Mouse (Mus musculus): ENCODE measurements around the gene Usp39. TPM values are rescaled to one million over a fixed set of nuclear protein-coding genes. Genes with fewer than 3 reads are reported as not detected.

Gene Usp39
- polyA plus RNA-seq, 1 experiment = 6.8 TPM

DNA sequence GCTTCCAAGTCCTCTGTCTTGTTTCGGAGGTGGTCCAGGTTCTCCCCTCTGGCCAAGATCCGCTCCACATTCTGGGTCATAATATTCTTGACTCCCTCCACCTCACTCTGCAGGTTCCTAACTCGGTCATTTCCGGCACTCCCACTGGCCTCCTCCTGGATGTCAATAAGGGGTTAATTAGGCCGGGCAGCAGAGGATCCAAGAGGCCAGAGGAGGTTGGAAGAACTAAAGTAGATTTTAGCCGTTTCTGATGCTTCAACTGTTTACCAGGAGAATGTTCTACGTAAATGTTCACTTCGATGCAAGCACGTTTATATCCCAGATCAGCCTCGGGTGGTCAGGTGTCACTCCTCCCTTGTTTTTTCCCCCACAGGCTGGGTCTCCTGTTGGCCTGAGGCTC is 43.3 kb upstream of the Usp39 start:
- H3K4me1 ChIP-seq (ENCODE audit: control insufficient read depth, insufficient read depth, insufficient read length, low read length) = peaks cover 4% of the 10 kb centered on the region; the same call in 1 of the 2 replicates
- peaks cover 21% of the 10 kb centered on the region for H3K36me3 ChIP-seq (ENCODE audit: control insufficient read depth, insufficient read depth, low read length)
- no peaks in the 10 kb centered on the region for H3K27me3 ChIP-seq (ENCODE audit: control insufficient read depth, insufficient read depth, low read length)
- TF ChIP-seq POLR2A (IDR thresholded peaks at IDR 0.05; ENCODE audit: low read depth, low read length) (no peak), CTCF (IDR thresholded peaks at IDR 0.05; ENCODE audit: extremely low read depth, insufficient read length, insufficient replicate concordance, low read depth, low read length) (no peak)
- H3K4me3 ChIP-seq (ENCODE audit: low read depth, low read length) = no peak overlapping the region
- no peak overlapping the region for H3K27ac ChIP-seq (ENCODE audit: insufficient read depth, low read depth, low read length)
- WGBS = 77% methylated on average over 10 of the region's 10 CpGs

DNA sequence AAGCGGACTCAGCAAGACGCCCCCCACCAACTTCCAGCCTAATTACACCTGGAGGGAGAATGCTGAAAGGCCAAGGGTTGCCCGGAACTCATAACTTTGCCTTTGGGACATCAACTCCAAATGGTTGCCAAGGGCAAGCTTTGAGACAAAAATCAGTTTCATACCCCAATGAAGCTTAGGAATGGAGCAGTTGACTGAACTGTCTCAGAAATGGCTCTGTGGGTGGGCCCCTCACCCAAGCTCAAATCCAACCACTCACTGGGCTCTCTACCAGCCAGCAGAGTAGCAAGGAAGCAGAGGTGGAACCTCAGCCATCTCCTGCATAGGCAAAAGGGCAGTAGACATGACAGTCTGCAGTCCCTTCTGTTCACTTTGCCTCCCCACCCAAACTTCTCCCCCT is 42.8 kb upstream of the Usp39 start:
- peaks cover 4% of the 10 kb centered on the region; the same call in 1 of the 2 replicates for H3K4me1 ChIP-seq (ENCODE audit: control insufficient read depth, insufficient read depth, insufficient read length, low read length)
- 90% methylated on average over 3 of the region's 3 CpGs for WGBS
- no peak for TF ChIP-seq POLR2A (IDR thresholded peaks at IDR 0.05; ENCODE audit: low read depth, low read length)
- TF ChIP-seq CTCF (IDR thresholded peaks at IDR 0.05; ENCODE audit: extremely low read depth, insufficient read length, insufficient replicate concordance, low read depth, low read length) = no peak
- H3K4me3 ChIP-seq (ENCODE audit: low read depth, low read length) = no peak overlapping the region
- H3K27ac ChIP-seq (ENCODE audit: insufficient read depth, low read depth, low read length) = no peak overlapping the region
- no peaks in the 10 kb centered on the region for H3K27me3 ChIP-seq (ENCODE audit: control insufficient read depth, insufficient read depth, low read length)
- H3K36me3 ChIP-seq (ENCODE audit: control insufficient read depth, insufficient read depth, low read length) = peaks cover 21% of the 10 kb centered on the region

DNA sequence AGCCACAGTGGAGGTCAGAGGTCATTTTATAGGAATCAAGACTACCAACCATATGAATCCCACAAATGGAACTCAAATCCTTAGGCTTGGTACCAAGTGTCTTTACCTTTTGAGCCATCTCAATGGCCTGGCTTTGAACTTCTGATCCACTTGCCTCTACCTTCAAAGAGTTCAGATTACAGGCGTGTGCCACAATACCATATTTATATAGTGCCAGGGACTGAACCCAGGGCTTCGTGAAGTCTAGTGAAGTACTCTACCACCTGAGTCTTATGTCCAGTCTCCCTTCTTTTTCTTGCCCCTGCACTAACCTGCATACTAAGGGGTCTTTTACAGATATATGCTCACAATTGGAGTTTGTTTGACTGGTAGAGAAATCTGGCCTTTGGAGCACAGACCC is 41.6 kb upstream of the Usp39 start:
- 96% methylated on average over 2 of the region's 2 CpGs for WGBS
- no peaks in the 10 kb centered on the region for H3K27me3 ChIP-seq (ENCODE audit: control insufficient read depth, insufficient read depth, low read length)
- peaks cover 21% of the 10 kb centered on the region for H3K36me3 ChIP-seq (ENCODE audit: control insufficient read depth, insufficient read depth, low read length)
- TF ChIP-seq POLR2A (IDR thresholded peaks at IDR 0.05; ENCODE audit: low read depth, low read length) = no peak
- TF ChIP-seq CTCF (IDR thresholded peaks at IDR 0.05; ENCODE audit: extremely low read depth, insufficient read length, insufficient replicate concordance, low read depth, low read length) = no peak
- peaks cover 4% of the 10 kb centered on the region; the same call in 1 of the 2 replicates for H3K4me1 ChIP-seq (ENCODE audit: control insufficient read depth, insufficient read depth, insufficient read length, low read length)
- no peak overlapping the region for H3K27ac ChIP-seq (ENCODE audit: insufficient read depth, low read depth, low read length)
- H3K4me3 ChIP-seq (ENCODE audit: low read depth, low read length) = no peak overlapping the region

DNA sequence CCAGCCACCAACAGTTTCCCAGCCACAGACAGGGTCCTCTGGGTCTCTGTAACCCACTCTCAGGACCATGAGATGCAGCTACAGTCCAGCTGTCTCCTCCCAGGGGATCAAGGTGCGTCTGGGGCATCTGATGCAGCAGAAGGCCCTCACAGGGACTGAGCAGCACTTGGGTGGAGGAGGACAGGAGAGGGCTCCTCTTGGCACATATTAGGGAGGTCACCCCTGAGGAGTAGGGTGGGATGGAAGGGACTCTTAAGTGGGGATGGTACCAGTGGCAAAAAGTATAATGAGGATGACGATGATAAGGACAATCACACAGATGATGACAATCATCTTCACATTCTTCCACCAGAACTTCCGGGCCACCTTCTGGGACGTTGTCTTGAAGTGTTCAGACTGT is 40.3 kb upstream of the Usp39 start:
- peaks cover 4% of the 10 kb centered on the region for H3K4me1 ChIP-seq (ENCODE audit: control insufficient read depth, insufficient read depth, insufficient read length, low read length)
- WGBS = 87% methylated on average over 4 of the region's 4 CpGs
- peaks cover 21% of the 10 kb centered on the region for H3K36me3 ChIP-seq (ENCODE audit: control insufficient read depth, insufficient read depth, low read length)
- H3K27ac ChIP-seq (ENCODE audit: insufficient read depth, low read depth, low read length) = no peak overlapping the region
- TF ChIP-seq POLR2A (IDR thresholded peaks at IDR 0.05; ENCODE audit: low read depth, low read length) (no peak), CTCF (IDR thresholded peaks at IDR 0.05; ENCODE audit: extremely low read depth, insufficient read length, insufficient replicate concordance, low read depth, low read length) (no peak)
- no peak overlapping the region for H3K4me3 ChIP-seq (ENCODE audit: low read depth, low read length)
- H3K27me3 ChIP-seq (ENCODE audit: control insufficient read depth, insufficient read depth, low read length) = no peaks in the 10 kb centered on the region

DNA sequence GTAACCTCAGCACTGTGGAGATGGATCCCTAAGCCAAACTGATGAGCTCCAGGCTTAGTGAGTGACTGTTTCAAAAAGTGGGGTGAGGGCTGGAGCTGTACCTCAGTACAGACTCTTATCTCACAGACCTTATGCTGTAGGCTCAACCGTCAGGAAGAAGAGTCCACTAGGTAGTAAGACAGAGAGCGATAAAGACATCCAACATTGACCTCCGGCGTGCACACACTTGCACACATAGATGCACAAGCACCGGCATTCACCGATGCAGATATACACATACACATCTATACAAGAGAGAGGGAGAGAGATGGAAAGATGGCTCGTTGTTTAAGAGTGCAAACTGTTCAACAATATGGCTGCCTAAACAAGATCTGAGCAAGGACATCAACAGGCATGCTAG is 39.0 kb upstream of the Usp39 start:
- 92% methylated on average over 7 of the region's 7 CpGs for WGBS
- Histone ChIP-seq H3K36me3 (ENCODE audit: control insufficient read depth, insufficient read depth, low read length) (peaks cover 21% of the 10 kb centered on the region), H3K4me3 (ENCODE audit: low read depth, low read length) (no peak overlapping the region), H3K27me3 (ENCODE audit: control insufficient read depth, insufficient read depth, low read length) (no peaks in the 10 kb centered on the region), H3K27ac (ENCODE audit: insufficient read depth, low read depth, low read length) (no peak overlapping the region), H3K4me1 (ENCODE audit: control insufficient read depth, insufficient read depth, insufficient read length, low read length) (peaks cover 7% of the 10 kb centered on the region)
- TF ChIP-seq POLR2A (IDR thresholded peaks at IDR 0.05; ENCODE audit: low read depth, low read length) = no peak
- no peak for TF ChIP-seq CTCF (IDR thresholded peaks at IDR 0.05; ENCODE audit: extremely low read depth, insufficient read length, insufficient replicate concordance, low read depth, low read length)

DNA sequence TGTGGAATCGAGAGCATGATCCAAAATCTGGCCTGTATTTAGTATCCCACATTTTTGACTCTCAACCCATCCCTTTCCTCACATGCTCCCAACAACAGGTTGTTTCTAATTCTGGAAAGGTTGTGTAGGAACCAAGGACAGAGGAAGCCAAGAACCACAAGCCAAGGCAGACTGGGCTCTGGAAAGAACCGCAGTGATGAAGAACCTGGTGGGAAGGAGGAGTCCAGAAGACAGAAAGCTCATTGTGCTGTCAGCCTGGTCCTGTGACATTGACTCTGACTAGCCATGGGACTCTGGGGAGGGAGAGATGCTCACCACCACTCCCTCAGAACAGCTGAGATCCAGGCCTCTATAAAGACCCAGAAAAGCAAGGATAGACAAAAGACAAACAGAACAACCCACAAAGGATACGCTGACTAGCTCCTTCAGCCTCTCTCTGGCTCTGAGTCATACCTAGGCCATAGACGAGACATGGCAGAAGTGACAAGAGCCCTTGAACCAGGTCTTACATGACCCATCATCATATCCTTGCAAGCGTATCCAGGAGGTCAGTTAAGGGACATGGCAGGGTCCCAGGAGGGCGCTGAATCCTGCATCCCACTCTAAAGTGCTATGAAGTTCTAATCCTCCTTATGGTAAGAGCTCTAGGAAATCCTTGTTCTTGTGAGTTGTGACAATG is 38.3 kb upstream of the Usp39 start:
- Histone ChIP-seq H3K4me1 (ENCODE audit: control insufficient read depth, insufficient read depth, insufficient read length, low read length) (peaks cover 4% of the 10 kb centered on the region; the same call in 1 of the 2 replicates), H3K27me3 (ENCODE audit: control insufficient read depth, insufficient read depth, low read length) (no peaks in the 10 kb centered on the region), H3K4me3 (ENCODE audit: low read depth, low read length) (no peak overlapping the region), H3K27ac (ENCODE audit: insufficient read depth, low read depth, low read length) (no peak overlapping the region), H3K36me3 (ENCODE audit: control insufficient read depth, insufficient read depth, low read length) (peaks cover 20% of the 10 kb centered on the region)
- no peak for TF ChIP-seq CTCF (IDR thresholded peaks at IDR 0.05; ENCODE audit: extremely low read depth, insufficient read length, insufficient replicate concordance, low read depth, low read length)
- no peak for TF ChIP-seq POLR2A (IDR thresholded peaks at IDR 0.05; ENCODE audit: low read depth, low read length)
- 83% methylated on average over 6 of the region's 6 CpGs for WGBS

DNA sequence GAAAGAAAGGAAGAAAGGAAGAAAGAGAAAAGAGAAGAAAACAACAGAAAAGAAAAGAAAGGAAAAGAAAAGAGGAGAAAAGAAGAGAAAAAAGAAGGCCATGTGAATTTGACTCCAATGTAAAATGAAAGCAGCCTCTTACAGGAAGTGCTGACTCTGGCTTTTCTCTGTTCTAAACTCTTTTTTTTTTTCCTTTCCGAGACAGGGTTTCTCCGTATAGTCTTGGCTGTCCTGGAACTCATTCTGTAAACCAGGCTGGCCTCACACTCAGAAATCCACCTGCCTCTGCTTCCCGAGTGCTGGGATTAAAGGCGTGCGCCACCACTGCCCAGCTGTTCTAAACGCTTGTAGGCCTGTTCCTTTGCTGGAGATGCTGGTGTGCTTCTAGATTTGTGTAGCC is 37.5 kb upstream of the Usp39 start:
- TF ChIP-seq POLR2A (IDR thresholded peaks at IDR 0.05; ENCODE audit: low read depth, low read length) (no peak), CTCF (IDR thresholded peaks at IDR 0.05; ENCODE audit: extremely low read depth, insufficient read length, insufficient replicate concordance, low read depth, low read length) (no peak)
- Histone ChIP-seq H3K4me3 (ENCODE audit: low read depth, low read length) (no peak overlapping the region), H3K27me3 (ENCODE audit: control insufficient read depth, insufficient read depth, low read length) (no peaks in the 10 kb centered on the region), H3K4me1 (ENCODE audit: control insufficient read depth, insufficient read depth, insufficient read length, low read length) (peaks cover 4% of the 10 kb centered on the region; the same call in 1 of the 2 replicates), H3K36me3 (ENCODE audit: control insufficient read depth, insufficient read depth, low read length) (peaks cover 15% of the 10 kb centered on the region), H3K27ac (ENCODE audit: insufficient read depth, low read depth, low read length) (no peak overlapping the region)
- 84% methylated on average over 6 of the region's 6 CpGs for WGBS
